Mouse (Mus musculus) embryonic facial prominence, embryonic 12.5 days (tissue): ENCODE data around the gene Lrmda. TPM values are rescaled to one million over a fixed set of nuclear protein-coding genes. Genes with fewer than 3 reads are reported as not detected.

Source experiments
- ATAC-seq: fragments of 200-750 bp; cut with Nextera tagmentation; 2 replicates; pipeline ENCODE4 v1.8.0; 2017; ENCODE audit not compliant: insufficient number of reproducible peaks, insufficient read depth, low FRiP score, low TSS enrichment
- H3K27ac ChIP-seq: fragments of 300-500 bp; sonication (generic); 2 replicates; pipeline ENCODE4 v1.5.1; 2016; ENCODE audit warnings: mild to moderate bottlenecking
- H3K27me3 ChIP-seq: fragments of 300-500 bp; sonication (generic); 2 replicates; pipeline ENCODE4 v1.6.1; 2016; ENCODE audit warnings: mild to moderate bottlenecking, moderate library complexity
- H3K36me3 ChIP-seq: fragments of 300-500 bp; sonication (generic); 2 replicates; pipeline ENCODE4 v1.6.1; 2016; ENCODE audit warnings: mild to moderate bottlenecking
- H3K4me1 ChIP-seq: fragments of 300-500 bp; sonication (generic); 2 replicates; pipeline ENCODE4 v1.6.1; 2016
- H3K4me2 ChIP-seq: fragments of 300-500 bp; sonication (generic); replicated peaks from 2 replicates; pipeline ENCODE4 v1.6.1; 2016; ENCODE audit warnings: mild to moderate bottlenecking, moderate library complexity
- H3K4me3 ChIP-seq: fragments of 300-500 bp; sonication (generic); 2 replicates; pipeline ENCODE4 v1.5.1; 2016; ENCODE audit warnings: mild to moderate bottlenecking
- H3K9ac ChIP-seq: fragments of 300-500 bp; sonication (generic); 2 replicates; pipeline ENCODE4 v1.6.1; 2016; ENCODE audit warnings: mild to moderate bottlenecking, moderate library complexity
- H3K9me3 ChIP-seq: fragments of 300-500 bp; sonication (generic); 2 replicates; pipeline ENCODE4 v1.6.1; 2016; ENCODE audit warnings: mild to moderate bottlenecking, moderate library complexity
- WGBS: fragments of 180-500 bp; shearing (Covaris S2); methylation state at CpG from one replicate; pipeline ENCODE4 v1.1.7; 2016; 5-methylcytosine and 5-hydroxymethylcytosine counted together
- polyA plus RNA-seq: library from polyadenylated mRNA; unstranded; fragments of >200 nt; fragmentation: Nextera tagmentation; extraction: Ambion mirVana; gene quantifications from 2 replicates; pipeline ENCODE4 v1.2.1, GENCODE M21; 2016

Lrmda gene
- polyA plus RNA-seq, 1 experiment from 2014 or later = 0.28 TPM

GRCm38 (mm10) chr14:22179761-22180160 lies 160.2 kb downstream of the Lrmda start:
- H3K4me3 ChIP-seq = no peak overlapping the region
- no peaks in the 10 kb centered on the region for H3K36me3 ChIP-seq
- H3K27me3 ChIP-seq = no peaks in the 10 kb centered on the region
- ATAC-seq = no peak
- no peak overlapping the region for H3K4me2 ChIP-seq
- H3K9me3 ChIP-seq = no peaks in the 10 kb centered on the region
- no peaks in the 10 kb centered on the region for H3K4me1 ChIP-seq
- 66% methylated on average over 2 of the region's 2 CpGs for WGBS
- no peak overlapping the region for H3K27ac ChIP-seq
- no peak overlapping the region for H3K9ac ChIP-seq

- H3K27me3 ChIP-seq = no peaks in the 10 kb centered on the region
- no peaks in the 10 kb centered on the region for H3K9me3 ChIP-seq
- 89% methylated on average over 6 of the region's 6 CpGs for WGBS
- H3K36me3 ChIP-seq = no peaks in the 10 kb centered on the region
- no peak for ATAC-seq
- H3K4me3 ChIP-seq = no peak overlapping the region
- H3K4me1 ChIP-seq = no peaks in the 10 kb centered on the region
- no peak overlapping the region for H3K4me2 ChIP-seq
- H3K9ac ChIP-seq = no peak overlapping the region
- no peak overlapping the region for H3K27ac ChIP-seq
Measured at GRCm38 (mm10) chr14:22181508-22181907, 162.0 kb downstream of the Lrmda start.

- no peaks in the 10 kb centered on the region for H3K27me3 ChIP-seq
- no peak for ATAC-seq
- no peak overlapping the region for H3K4me3 ChIP-seq
- WGBS = 75% methylated on average over 3 of the region's 3 CpGs
- H3K9ac ChIP-seq = no peak overlapping the region
- no peaks in the 10 kb centered on the region for H3K9me3 ChIP-seq
- no peak overlapping the region for H3K4me2 ChIP-seq
- H3K36me3 ChIP-seq = no peaks in the 10 kb centered on the region
- H3K27ac ChIP-seq = no peak overlapping the region
- H3K4me1 ChIP-seq = no peaks in the 10 kb centered on the region
Measured at GRCm38 (mm10) chr14:22183195-22183594, 163.7 kb downstream of the Lrmda start.

- no peak overlapping the region for H3K4me2 ChIP-seq
- WGBS = 86% methylated on average over 4 of the region's 4 CpGs
- no peaks in the 10 kb centered on the region for H3K27me3 ChIP-seq
- no peak overlapping the region for H3K4me3 ChIP-seq
- H3K9ac ChIP-seq = no peak overlapping the region
- no peak overlapping the region for H3K27ac ChIP-seq
- no peaks in the 10 kb centered on the region for H3K4me1 ChIP-seq
- H3K9me3 ChIP-seq = no peaks in the 10 kb centered on the region
- no peak for ATAC-seq
- H3K36me3 ChIP-seq = no peaks in the 10 kb centered on the region
Measured at GRCm38 (mm10) chr14:22185452-22185851, 165.9 kb downstream of the Lrmda start.

- H3K4me3 ChIP-seq = no peak overlapping the region
- H3K27me3 ChIP-seq = no peaks in the 10 kb centered on the region
- no peak overlapping the region for H3K4me2 ChIP-seq
- ATAC-seq = no peak
- H3K27ac ChIP-seq = no peak overlapping the region
- 56% methylated on average over 6 of the region's 6 CpGs for WGBS
- H3K9ac ChIP-seq = no peak overlapping the region
- no peaks in the 10 kb centered on the region for H3K36me3 ChIP-seq
- H3K9me3 ChIP-seq = no peaks in the 10 kb centered on the region
- H3K4me1 ChIP-seq = no peaks in the 10 kb centered on the region
Measured at GRCm38 (mm10) chr14:22190111-22190510, 170.6 kb downstream of the Lrmda start.

GRCm38 (mm10) chr14:22192185-22192584 lies 172.7 kb downstream of the Lrmda start:
- WGBS = 85% methylated on average over 9 of the region's 9 CpGs
- no peak overlapping the region for H3K9ac ChIP-seq
- no peak for ATAC-seq
- no peak overlapping the region for H3K4me3 ChIP-seq
- H3K9me3 ChIP-seq = no peaks in the 10 kb centered on the region
- no peaks in the 10 kb centered on the region for H3K27me3 ChIP-seq
- H3K36me3 ChIP-seq = no peaks in the 10 kb centered on the region
- no peaks in the 10 kb centered on the region for H3K4me1 ChIP-seq
- no peak overlapping the region for H3K27ac ChIP-seq
- H3K4me2 ChIP-seq = no peak overlapping the region

GRCm38 (mm10) chr14:22198021-22198420 lies 178.5 kb downstream of the Lrmda start:
- Histone ChIP-seq H3K4me2 (no peak overlapping the region), H3K27me3 (no peaks in the 10 kb centered on the region), H3K36me3 (no peaks in the 10 kb centered on the region), H3K9ac (no peak overlapping the region), H3K4me1 (no peaks in the 10 kb centered on the region), H3K27ac (no peak overlapping the region), H3K4me3 (no peak overlapping the region), H3K9me3 (no peaks in the 10 kb centered on the region)
- ATAC-seq = no peak
- WGBS = 77% methylated on average over 11 of the region's 11 CpGs

GRCm38 (mm10) chr14:22198641-22199425 lies 179.3 kb downstream of the Lrmda start:
- no peak overlapping the region for H3K4me2 ChIP-seq

GRCm38 (mm10) chr14:22201667-22202066 lies 182.2 kb downstream of the Lrmda start:
- WGBS = 89% methylated on average over 2 of the region's 2 CpGs
- Histone ChIP-seq H3K36me3 (no peaks in the 10 kb centered on the region), H3K27ac (no peak overlapping the region), H3K27me3 (no peaks in the 10 kb centered on the region), H3K4me1 (no peaks in the 10 kb centered on the region), H3K9me3 (no peaks in the 10 kb centered on the region), H3K4me2 (no peak overlapping the region), H3K4me3 (no peak overlapping the region), H3K9ac (no peak overlapping the region)
- ATAC-seq = no peak

More at GRCm38 (mm10) chr14:22198641-22199425, 179.3 kb downstream of the Lrmda start:
- H3K27me3 ChIP-seq = no peaks in the 10 kb centered on the region
- no peaks in the 10 kb centered on the region for H3K9me3 ChIP-seq
- no peaks in the 10 kb centered on the region for H3K36me3 ChIP-seq
- WGBS = 86% methylated on average over 12 of the region's 12 CpGs
- no peak overlapping the region for H3K4me3 ChIP-seq
- ATAC-seq = no peak
- no peaks in the 10 kb centered on the region for H3K4me1 ChIP-seq
- H3K27ac ChIP-seq = no peak overlapping the region
- H3K9ac ChIP-seq = no peak overlapping the region

GRCm38 (mm10) chr14:22210601-22211000 lies 191.1 kb downstream of the Lrmda start:
- Histone ChIP-seq H3K4me3 (no peak overlapping the region), H3K9ac (no peak overlapping the region), H3K36me3 (no peaks in the 10 kb centered on the region), H3K27me3 (0 out of 2 replicates have a peak, but pooled peaks cover 2% of the 10 kb centered on the region), H3K4me2 (no peak overlapping the region), H3K27ac (no peak overlapping the region), H3K4me1 (0 out of 2 replicates have a peak, but pooled peaks cover 6% of the 10 kb centered on the region), H3K9me3 (no peaks in the 10 kb centered on the region)
- ATAC-seq = no peak
- WGBS = 85% methylated on average over 1 of the region's 1 CpGs

- Histone ChIP-seq H3K4me1 (0 out of 2 replicates have a peak, but pooled peaks cover 6% of the 10 kb centered on the region), H3K4me2 (no peak overlapping the region), H3K27me3 (no peaks in the 10 kb centered on the region), H3K9ac (no peak overlapping the region), H3K36me3 (no peaks in the 10 kb centered on the region), H3K4me3 (no peak overlapping the region), H3K9me3 (no peaks in the 10 kb centered on the region), H3K27ac (no peak overlapping the region)
- 87% methylated on average over 4 of the region's 4 CpGs for whole genome bisulfite sequencing
- no peak for ATAC-seq
Measured at GRCm38 (mm10) chr14:22218183-22218582, 198.7 kb downstream of the Lrmda start.

- no peaks in the 10 kb centered on the region for H3K9me3 ChIP-seq
- H3K36me3 ChIP-seq = no peaks in the 10 kb centered on the region
- H3K4me3 ChIP-seq = no peak overlapping the region
- no peaks in the 10 kb centered on the region for H3K4me1 ChIP-seq
- H3K27ac ChIP-seq = no peak overlapping the region
- no peaks in the 10 kb centered on the region for H3K27me3 ChIP-seq
- no peak overlapping the region for H3K4me2 ChIP-seq
- no peak for ATAC-seq
- H3K9ac ChIP-seq = no peak overlapping the region
- 86% methylated on average over 1 of the region's 1 CpGs for WGBS
Measured at GRCm38 (mm10) chr14:22222038-22222437, 202.5 kb downstream of the Lrmda start.
